Mouse (Mus musculus) mammary gland, adult 2 months (tissue): ENCODE results near the gene Oscar. TPM values are rescaled to one million over a fixed set of nuclear protein-coding genes. Genes with fewer than 3 reads are reported as not detected.

Source experiments
- polyA plus RNA-seq: library from polyadenylated mRNA; depleted of rRNA; stranded (reverse); fragments of >200 nt; gene quantifications from 2 replicates; pipeline ENCODE4 v1.2.3, GENCODE M21; 2012; ENCODE audit warnings: low replicate concordance; rRNA removed

Oscar gene
- polyA plus RNA-seq: 0.49 and 0.59 TPM in 2 replicates

DNA sequence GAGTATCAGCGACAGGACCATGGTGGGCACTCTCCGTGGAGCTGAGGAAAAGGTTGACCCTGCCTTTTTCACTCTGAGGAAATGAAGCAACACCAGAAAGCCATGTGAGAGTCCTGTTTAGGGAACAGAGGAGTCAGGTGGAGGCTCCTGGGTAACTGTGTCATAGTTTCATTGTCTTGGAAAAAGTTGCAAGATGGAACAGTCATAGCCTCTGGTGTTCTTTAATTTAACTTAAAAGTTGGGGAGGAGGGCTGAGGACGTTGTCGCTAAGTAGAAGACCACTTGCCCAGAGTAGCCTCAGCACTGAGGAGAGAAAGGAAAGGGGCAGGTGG, at the start of gene Oscar:
TSS of gene Oscar (minus strand) at position 101 of the 332 bp plus-strand sequence.

DNA sequence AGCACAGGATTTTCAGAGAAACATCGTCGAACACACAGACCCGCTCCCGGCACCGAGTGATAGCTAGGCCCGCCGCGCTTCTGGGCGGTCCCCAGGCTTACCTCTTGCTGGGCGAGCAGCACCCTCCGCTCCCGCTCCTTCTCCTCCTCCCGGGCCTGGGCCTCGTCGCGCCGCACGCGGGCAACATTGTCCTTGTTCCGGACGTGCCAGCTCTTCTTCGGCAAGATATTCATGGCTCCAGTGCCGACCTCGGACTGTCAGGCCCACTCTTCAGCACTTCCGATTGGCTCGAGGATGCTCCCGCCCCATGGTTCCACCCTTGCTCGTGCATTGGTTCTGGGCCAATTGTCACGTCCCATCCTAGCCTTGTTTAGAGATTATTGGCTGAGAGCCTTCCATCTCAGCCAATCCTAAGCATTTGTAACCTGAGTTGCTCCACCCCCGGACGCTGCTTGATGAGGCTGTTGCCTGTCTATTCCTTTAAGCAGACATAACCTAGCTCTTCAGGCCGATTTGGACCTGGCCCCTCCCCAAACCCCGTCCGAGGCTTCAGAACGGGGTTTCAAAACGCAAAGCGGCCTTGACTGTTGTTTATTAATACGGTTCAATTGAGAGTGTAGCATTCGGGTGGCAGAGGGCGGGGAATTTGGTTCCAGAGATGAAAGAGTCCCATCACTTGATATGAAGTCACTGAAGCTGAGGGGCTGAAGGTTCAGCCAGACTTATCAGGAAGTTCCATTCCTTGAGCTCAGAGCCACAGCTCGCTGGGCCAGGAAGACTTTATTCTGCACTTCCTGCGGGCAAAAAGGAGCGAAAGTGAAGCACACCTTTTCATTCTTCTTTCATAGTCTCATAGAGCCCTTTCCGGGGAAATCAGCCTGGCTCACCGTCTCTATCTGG, 49.5 kb upstream of the Oscar start, which contains the start of gene Leng1:
TSS of gene Leng1 (minus strand) at position 626 of the 900 bp plus-strand sequence.

DNA sequence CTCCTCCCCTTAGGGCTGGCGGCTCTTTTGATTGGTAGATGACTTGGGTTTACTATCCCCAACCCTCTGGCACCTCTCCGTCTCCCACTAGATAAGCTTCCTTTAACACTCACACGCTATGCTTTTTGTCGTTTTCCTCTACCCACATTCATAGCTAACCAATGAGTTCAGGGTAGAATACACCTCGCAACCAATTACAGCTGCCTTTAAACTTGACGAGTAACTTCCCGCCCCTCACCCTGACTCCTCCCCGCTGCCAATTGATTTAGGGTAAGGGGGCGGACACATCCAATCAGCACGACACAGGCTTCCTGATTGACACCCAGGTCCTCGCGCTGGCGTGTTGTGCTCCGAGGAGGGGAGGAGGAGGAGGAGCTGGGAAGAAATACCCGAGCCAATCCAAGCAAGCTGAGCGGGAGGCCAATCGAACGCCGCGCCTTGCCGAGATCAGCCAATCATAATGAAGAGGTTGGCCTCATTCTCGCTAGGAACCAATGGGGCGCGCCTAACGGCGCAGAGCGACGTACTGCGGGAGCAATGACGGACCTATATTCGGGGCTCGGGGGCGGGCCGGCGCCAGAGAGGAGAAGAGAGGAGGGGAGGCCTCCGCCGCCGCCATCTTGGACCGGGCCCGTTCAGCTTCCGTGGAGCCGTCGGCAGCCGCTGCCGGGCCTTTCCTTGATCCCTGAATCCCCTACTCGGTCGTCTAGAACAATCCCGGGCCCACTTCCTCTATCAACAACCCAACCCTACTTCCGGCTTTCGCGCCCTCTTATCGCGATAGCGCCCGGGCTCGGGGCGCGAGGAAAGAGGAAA, 28.9 kb upstream of the Oscar start, which contains the start of gene Cnot3:
TSS of gene Cnot3 (plus strand) at position 597 of the 816 bp plus-strand sequence.

DNA sequence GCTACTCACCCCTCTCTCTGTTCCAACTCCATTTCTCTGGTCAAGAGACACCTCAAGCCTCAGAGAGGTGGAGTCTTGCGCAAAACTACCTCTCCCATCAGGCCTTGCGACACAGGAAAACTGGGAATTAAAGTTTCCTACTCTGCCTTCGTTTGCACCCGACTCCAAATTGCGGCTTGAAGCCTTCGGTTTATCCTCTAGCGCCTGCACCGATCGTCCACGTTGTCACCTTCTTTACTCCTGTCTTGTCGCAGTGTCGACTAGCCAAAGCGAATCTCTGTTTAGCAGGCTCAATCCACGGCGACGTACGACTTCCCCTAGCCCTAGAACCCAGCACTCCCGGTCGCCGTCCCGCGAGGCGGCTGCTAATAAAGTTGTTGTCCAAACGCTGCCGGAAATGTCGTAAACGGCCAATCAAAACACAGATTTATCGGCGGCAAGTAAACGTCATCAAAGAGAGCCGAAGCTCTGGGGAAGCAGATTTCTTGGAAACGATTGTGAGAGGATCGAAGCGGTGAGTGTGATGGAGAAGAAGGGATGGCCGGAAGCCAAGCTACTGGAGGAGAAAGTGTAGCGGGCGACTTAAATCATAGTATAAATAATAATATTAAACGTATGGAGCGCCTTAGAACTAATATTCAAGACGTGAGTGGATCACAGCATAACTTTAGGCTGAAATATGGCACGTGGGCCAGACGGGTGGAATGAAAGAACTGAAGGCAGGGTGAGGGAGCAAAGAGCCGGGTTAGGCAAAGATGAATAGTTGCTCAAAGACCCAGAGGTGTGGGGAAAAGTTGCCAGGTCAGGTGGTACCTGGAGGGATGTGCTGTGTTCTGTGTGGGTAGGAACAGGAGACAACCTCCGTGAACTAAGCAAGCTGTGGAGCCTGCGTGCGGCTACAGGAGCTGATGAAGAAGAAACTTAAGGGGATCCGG, 13.9 kb upstream of the Oscar start, which contains the start of the genes Tfpt and Prpf31:
TSS of gene Tfpt (minus strand) at position 387 of the 935 bp plus-strand sequence.
TSS of gene Prpf31 (plus strand) at position 443 of the 935 bp plus-strand sequence.

DNA sequence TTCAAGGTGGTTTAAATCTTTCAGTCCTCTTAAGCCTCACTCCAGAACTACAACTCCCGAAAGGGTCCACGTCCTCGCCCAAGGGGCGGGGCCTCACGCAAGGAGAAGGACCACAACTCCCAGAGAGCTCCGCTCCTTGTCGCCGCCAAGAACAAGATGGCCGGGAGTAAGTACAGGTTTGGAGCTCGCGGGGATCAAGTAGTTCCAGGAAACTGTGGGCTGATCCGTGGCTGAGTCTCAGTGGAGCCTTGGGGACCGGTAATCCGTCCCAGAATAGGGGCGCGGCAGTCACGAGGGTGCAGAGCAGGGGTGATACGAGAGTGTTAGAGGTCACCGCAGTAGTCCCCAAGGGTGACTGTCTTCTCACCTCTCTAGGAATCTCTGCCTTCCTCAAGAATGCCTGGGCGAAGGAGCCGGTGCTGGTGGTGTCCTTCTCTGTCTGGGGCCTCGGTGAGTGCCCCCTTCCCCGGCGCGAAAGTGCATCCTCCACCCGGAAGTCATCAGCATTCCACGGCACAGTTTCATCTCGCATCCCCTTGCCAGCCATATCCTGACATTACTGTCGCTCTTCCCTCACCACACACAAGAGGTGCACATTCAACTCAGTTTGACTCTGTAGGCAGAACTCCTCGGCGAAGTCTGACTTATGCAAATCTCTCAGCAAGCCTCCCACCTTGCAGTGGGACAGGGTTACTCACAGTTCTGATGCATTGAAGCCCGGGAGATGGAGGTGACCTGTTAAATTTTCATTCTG, 1.5 kb upstream of the Oscar start, which contains the start of gene Ndufa3:
TSS of gene Ndufa3 (plus strand) at position 132 of the 754 bp plus-strand sequence.

Other genes starting within 250 kb of the Oscar start
- 0.09 and 0.54 TPM in 2 replicates for gene Cacng8, start 225.5 kb downstream of the Oscar start, polyA plus RNA-seq
- 26.9 TPM in 1 of 2 replicates, not detected in the other for gene Cacng6, start 192.0 kb downstream of the Oscar start, polyA plus RNA-seq
- gene Tarm1, start 113.5 kb downstream of the Oscar start, polyA plus RNA-seq: 0.36 and 0.72 TPM in 2 replicates
- 235 and 511 TPM in 2 replicates for gene Ndufa3, start 1.2 kb upstream of the Oscar start, polyA plus RNA-seq
- gene Tfpt, start 13.8 kb upstream of the Oscar start, polyA plus RNA-seq: 6.4 TPM in 2 replicates
- 22.8 and 32.4 TPM in 2 replicates for gene Prpf31, start 13.8 kb upstream of the Oscar start, polyA plus RNA-seq
- gene Cnot3, start 29.1 kb upstream of the Oscar start, polyA plus RNA-seq: 52.9 and 87.1 TPM in 2 replicates
- gene Leng1, start 49.7 kb upstream of the Oscar start, polyA plus RNA-seq: 3.4 and 3.5 TPM in 2 replicates
- gene Tmc4, start 61.4 kb upstream of the Oscar start, polyA plus RNA-seq: 55.3 and 61.9 TPM in 2 replicates
- 117 and 137 TPM in 2 replicates for gene Tsen34, start 76.7 kb upstream of the Oscar start, polyA plus RNA-seq
- 60.3 and 80.5 TPM in 2 replicates for gene Mboat7, start 77.4 kb upstream of the Oscar start, polyA plus RNA-seq
- 986 and 1,597 TPM in 2 replicates for gene Rps9, start 87.8 kb upstream of the Oscar start, polyA plus RNA-seq
- gene Pirb, start 104.2 kb upstream of the Oscar start, polyA plus RNA-seq: 39.9 and 67.0 TPM in 2 replicates
- gene Gm15448, start 209.5 kb upstream of the Oscar start, polyA plus RNA-seq: 1.3 and 2.1 TPM in 2 replicates
- 2.3 and 4.5 TPM in 2 replicates for gene Pira2, start 228.9 kb upstream of the Oscar start, polyA plus RNA-seq